Mouse (Mus musculus): ENCODE measurements around the gene Cdk1. TPM values are rescaled to one million over a fixed set of nuclear protein-coding genes. Genes with fewer than 3 reads are reported as not detected.

Cdk1 gene
- total and polyA plus RNA-seq, 3 experiments, result 221 to 768 (median 244) TPM

GRCm38 (mm10) chr10:69323986-69324385 lies 28.8 kb downstream of the Cdk1 start:
- peaks cover 8% of the 10 kb centered on the region for H3K9me3 ChIP-seq (replicated peaks; ENCODE audit: low read length)
- H3K36me3 ChIP-seq (replicated peaks in 1 of 2; ENCODE audit: control insufficient read depth in 1 of 2, insufficient read depth in 1 of 2, low read length in 1 of 2), result peaks cover 0 to 5% of the 10 kb centered on the region in 2 experiments
- H3K4me1 ChIP-seq (ENCODE audit: control insufficient read depth in 1 of 2, insufficient read depth in 2 of 2), result peaks cover 0 to 5% of the 10 kb centered on the region in 2 experiments; a peak in 2 of 4 replicates
- H3K9ac ChIP-seq (ENCODE audit: insufficient read depth, low read depth), result no peak overlapping the region
- no peaks in the 10 kb centered on the region for H3K79me2 ChIP-seq (replicated peaks; ENCODE audit: control insufficient read depth, extremely low read depth, insufficient read depth, poor library complexity, severe bottlenecking)
- no peaks in the 10 kb centered on the region for H3K27me3 ChIP-seq (replicated peaks)
- no peak overlapping the region for H3K27ac ChIP-seq (ENCODE audit: insufficient read depth, low read depth)
- dilution Hi-C loops (cut with MboI; ENCODE audit: extremely low pct_ligation_motif_present, extremely low pct_unique_long_range_greater_than_20kb, low sequenced_read_pairs) (no loop called here), in situ Hi-C loops (cut with MboI; ENCODE audit: low pct_ligation_motif_present, low pct_unique_long_range_greater_than_20kb, low sequenced_read_pairs) (loop anchor here (25.0 kb wide), 3 partner anchors 312 to 537 kb away; no protein-coding TSS in a partner anchor)
- TF ChIP-seq MXI1 (IDR thresholded peaks at IDR 0.05; ENCODE audit: low read depth, low read length) (no peak), HCFC1 (IDR thresholded peaks at IDR 0.05; ENCODE audit: low read depth, low read length) (no peak), SMC3 (IDR thresholded peaks at IDR 0.05; ENCODE audit: low read depth, low read length) (no peak), POLR2A (IDR thresholded peaks at IDR 0.05; ENCODE audit: low read depth, low read length) (no peak), TBP (conservative IDR thresholded peaks at IDR 0.05; ENCODE audit: low read depth, low read length) (no peak), ZMIZ1 (IDR thresholded peaks at IDR 0.05; ENCODE audit: low read depth, low read length) (no peak), ZKSCAN1 (IDR thresholded peaks at IDR 0.05; ENCODE audit: borderline replicate concordance, low read depth, low read length) (no peak), MAZ (IDR thresholded peaks at IDR 0.05; ENCODE audit: low read depth, low read length) (no peak), KAT2A (IDR thresholded peaks at IDR 0.05; ENCODE audit: insufficient replicate concordance, low read length) (no peak), MEF2A (IDR thresholded peaks at IDR 0.05; ENCODE audit: borderline replicate concordance, low read depth, low read length) (no peak)
- H3K4me3 ChIP-seq (replicated peaks in 1 of 3; ENCODE audit: low read depth in 2 of 3, low read length in 2 of 3, poor library complexity in 1 of 3), result no peak overlapping the region
- no peak overlapping the region for H3K4me2 ChIP-seq (ENCODE audit: insufficient read depth, low read depth, poor library complexity, severe bottlenecking)
- DNase-seq (ENCODE audit: extremely low read depth), result no peak

- Histone ChIP-seq H3K27ac (ENCODE audit: insufficient read depth, low read depth) (no peak overlapping the region), H3K79me2 (replicated peaks; ENCODE audit: control insufficient read depth, extremely low read depth, insufficient read depth, poor library complexity, severe bottlenecking) (no peaks in the 10 kb centered on the region), H3K9me3 (replicated peaks; ENCODE audit: low read length) (peaks cover 10% of the 10 kb centered on the region), H3K4me3 (replicated peaks in 1 of 3; ENCODE audit: low read depth in 2 of 3, low read length in 2 of 3, poor library complexity in 1 of 3) (no peak overlapping the region), H3K9ac (ENCODE audit: insufficient read depth, low read depth) (no peak overlapping the region), H3K27me3 (replicated peaks) (no peaks in the 10 kb centered on the region), H3K4me2 (ENCODE audit: insufficient read depth, low read depth, poor library complexity, severe bottlenecking) (0 out of 2 replicates have a peak overlapping the region, but pooled peaks have one; percentile 14), H3K36me3 (replicated peaks in 1 of 2; ENCODE audit: control insufficient read depth in 1 of 2, insufficient read depth in 1 of 2, low read length in 1 of 2) (no peaks in the 10 kb centered on the region), H3K4me1 (ENCODE audit: control insufficient read depth in 1 of 2, insufficient read depth in 2 of 2) (peaks cover 0 to 11% of the 10 kb centered on the region in 2 experiments; a peak in 2 of 4 replicates)
- in situ Hi-C loops (cut with MboI; ENCODE audit: low pct_ligation_motif_present, low pct_unique_long_range_greater_than_20kb, low sequenced_read_pairs), result loop anchor here (25.0 kb wide), 3 partner anchors 309 to 534 kb away; no protein-coding TSS in a partner anchor
- no peak for DNase-seq (ENCODE audit: extremely low read depth)
- dilution Hi-C loops (cut with MboI; ENCODE audit: extremely low pct_ligation_motif_present, extremely low pct_unique_long_range_greater_than_20kb, low sequenced_read_pairs), result no loop called here
- TF ChIP-seq SMC3 (IDR thresholded peaks at IDR 0.05; ENCODE audit: low read depth, low read length) (no peak), MYC (IDR thresholded peaks at IDR 0.05; ENCODE audit: low read depth, low read length) (no peak), SIN3A (IDR thresholded peaks at IDR 0.05; ENCODE audit: low read length) (no peak), CHD1 (IDR thresholded peaks at IDR 0.05; ENCODE audit: low read depth, low read length) (no peak), JUN (IDR thresholded peaks at IDR 0.05; ENCODE audit: insufficient read depth, low read depth, low read length) (no peak), ZMIZ1 (IDR thresholded peaks at IDR 0.05; ENCODE audit: low read depth, low read length) (no peak), ZKSCAN1 (IDR thresholded peaks at IDR 0.05; ENCODE audit: borderline replicate concordance, low read depth, low read length) (no peak), MXI1 (IDR thresholded peaks at IDR 0.05; ENCODE audit: low read depth, low read length) (no peak), ZC3H11A (IDR thresholded peaks at IDR 0.05; ENCODE audit: low read depth, low read length) (no peak), MEF2A (IDR thresholded peaks at IDR 0.05; ENCODE audit: borderline replicate concordance, low read depth, low read length) (no peak), RCOR1 (conservative IDR thresholded peaks at IDR 0.05; ENCODE audit: low read depth, low read length) (no peak), JUND (conservative IDR thresholded peaks at IDR 0.05; ENCODE audit: low read depth, low read length) (no peak)
These were observed 31.2 kb downstream of the Cdk1 start for GRCm38 (mm10) chr10:69321519-69322035.
